Mouse (Mus musculus) neural tube, embryonic 14.5 days (tissue): ENCODE data around the gene Gm29110. TPM values are rescaled to one million over a fixed set of nuclear protein-coding genes. Genes with fewer than 3 reads are reported as not detected.
"Not testable (repeated sequence)": the region's sequence is repeated elsewhere in the genome, so short reads cannot be mapped to it uniquely, and the experiment has no call there.

Experiments used
- ATAC-seq: fragments of 200-750 bp; cut with Nextera tagmentation; 2 replicates; pipeline ENCODE4 v1.8.0; 2017; ENCODE audit warnings: low read depth, mild to moderate bottlenecking, moderate TSS enrichment, moderate library complexity
- H3K27ac ChIP-seq: fragments of 300-500 bp; sonication (generic); 2 replicates; pipeline ENCODE4 v1.5.1; 2014; ENCODE audit warnings: low read depth, mild to moderate bottlenecking, control low read depth, low read length, moderate library complexity, mixed read lengths
- H3K27me3 ChIP-seq: fragments of 300-500 bp; sonication (generic); 2 replicates; pipeline ENCODE4 v1.6.1; 2014; ENCODE audit warnings: low read length; ENCODE audit not compliant: control insufficient read depth, insufficient read depth
- H3K36me3 ChIP-seq: fragments of 300-500 bp; sonication (generic); 2 replicates; pipeline ENCODE4 v1.6.1; 2014; ENCODE audit warnings: low read length, mixed read lengths; ENCODE audit not compliant: control insufficient read depth, insufficient read depth
- H3K4me1 ChIP-seq: fragments of 300-500 bp; sonication (generic); 2 replicates; pipeline ENCODE4 v1.6.1; 2014; ENCODE audit warnings: low read length; ENCODE audit not compliant: control insufficient read depth, insufficient read depth
- H3K4me2 ChIP-seq: fragments of 300-500 bp; sonication (generic); 2 replicates; pipeline ENCODE4 v1.6.1; 2014; ENCODE audit warnings: mild to moderate bottlenecking, low read depth, low read length, control low read depth
- H3K4me3 ChIP-seq: fragments of 300-500 bp; sonication (generic); 2 replicates; pipeline ENCODE4 v1.5.1; 2014; ENCODE audit warnings: low read depth, low read length, control low read depth, mixed read lengths
- H3K9ac ChIP-seq: fragments of 300-500 bp; sonication (generic); replicated peaks from 2 replicates; pipeline ENCODE4 v1.6.1; 2014; ENCODE audit warnings: low read depth, mild to moderate bottlenecking, control low read depth, low read length, mixed read lengths
- H3K9me3 ChIP-seq: fragments of 300-500 bp; sonication (generic); 2 replicates; pipeline ENCODE4 v1.6.1; 2016; ENCODE audit warnings: low read length; ENCODE audit not compliant: control insufficient read depth
- WGBS: fragments of 180-500 bp; shearing (Covaris S2); extraction: QIAGEN DNeasy Blood & Tissue Kit; methylation state at CpG from one replicate; pipeline ENCODE4 v1.1.7; 2014; 5-methylcytosine and 5-hydroxymethylcytosine counted together
- polyA plus RNA-seq: library from polyadenylated mRNA; unstranded; fragments of >200 nt; fragmentation: Nextera tagmentation; extraction: Ambion mirVana; gene quantifications from 2 replicates; pipeline ENCODE4 v1.2.1, GENCODE M21; 2014

The Gm29110 gene
- polyA plus RNA-seq: not detected in 2 replicates

GRCm38 (mm10) chrY:74470231-74470630 lies at the start of gene Gm29110:
Gene Gm29110, plus strand, starts transcription at chrY:74470531.
- not testable (repeated sequence) for H3K4me2 ChIP-seq, ATAC-seq, H3K9me3 ChIP-seq, H3K4me3 ChIP-seq, H3K36me3 ChIP-seq, H3K4me1 ChIP-seq, H3K9ac ChIP-seq, H3K27me3 ChIP-seq, H3K27ac ChIP-seq
- 85% methylated on average over 4 of the region's 6 CpGs for WGBS

Other genes with a start within 250 kb of the Gm29110 start
- gene Gm21913, start 153.4 kb downstream of the Gm29110 start, polyA plus RNA-seq: not detected in 2 replicates